Mouse (Mus musculus): ENCODE results near the gene Jak3.

GRCm38 (mm10) chr8:71633164-71633563 lies 42.9 kb upstream of the Jak3 start:
- TF ChIP-seq CTCF (IDR thresholded peaks at IDR 0.05; ENCODE audit: low read depth) (peak; percentile 68), EP300 (optimal IDR thresholded peaks at IDR 0.05) (no peak)
